Mouse (Mus musculus) liver, embryonic 16.5 days (tissue): ENCODE results near the gene Shisal1. TPM values are rescaled to one million over a fixed set of nuclear protein-coding genes. Genes with fewer than 3 reads are reported as not detected.

ENCODE experiments used
- ATAC-seq: fragments of 200-750 bp; cut with Nextera tagmentation; 2 replicates; pipeline ENCODE4 v1.8.0; 2017; ENCODE audit warnings: low read depth, mild to moderate bottlenecking, moderate number of reproducible peaks, moderate library complexity
- H3K27ac ChIP-seq: fragments of 300-500 bp; sonication (generic); 2 replicates; pipeline ENCODE4 v1.5.1; 2014; ENCODE audit warnings: mild to moderate bottlenecking, low read length
- H3K27me3 ChIP-seq: fragments of 300-500 bp; sonication (generic); 2 replicates; pipeline ENCODE4 v1.6.1; 2014; ENCODE audit warnings: low read depth, low read length, mixed read lengths; ENCODE audit not compliant: control insufficient read depth, insufficient read depth
- H3K36me3 ChIP-seq: fragments of 300-500 bp; sonication (generic); 2 replicates; pipeline ENCODE4 v1.6.1; 2014; ENCODE audit warnings: mild to moderate bottlenecking; ENCODE audit not compliant: control insufficient read depth, insufficient read depth
- H3K4me1 ChIP-seq: fragments of 300-500 bp; sonication (generic); 2 replicates; pipeline ENCODE4 v1.6.1; 2014; ENCODE audit warnings: low read depth, low read length, mixed read lengths; ENCODE audit not compliant: control insufficient read depth
- H3K4me2 ChIP-seq: fragments of 300-500 bp; sonication (generic); 2 replicates; pipeline ENCODE4 v1.6.1; 2014; ENCODE audit warnings: low read depth, low read length, mixed read lengths
- H3K4me3 ChIP-seq: fragments of 300-500 bp; sonication (generic); 2 replicates; pipeline ENCODE4 v1.5.1; 2014; ENCODE audit warnings: low read depth, mild to moderate bottlenecking, low read length
- H3K9ac ChIP-seq: fragments of 300-500 bp; sonication (generic); 2 replicates; pipeline ENCODE4 v1.6.1; 2014; ENCODE audit warnings: low read depth, low read length
- H3K9me3 ChIP-seq: fragments of 300-500 bp; sonication (generic); replicated peaks from 2 replicates; pipeline ENCODE4 v1.6.1; 2016; ENCODE audit warnings: low read length; ENCODE audit not compliant: control insufficient read depth
- WGBS: fragments of 180-500 bp; shearing (Covaris S2); extraction: QIAGEN DNeasy Blood & Tissue Kit; methylation state at CpG from one replicate; pipeline ENCODE4 v1.1.7; 2014; ENCODE audit not compliant: insufficient replicate concordance; 5-methylcytosine and 5-hydroxymethylcytosine counted together
- polyA plus RNA-seq: library from polyadenylated mRNA; unstranded; fragments of >200 nt; fragmentation: Nextera tagmentation; extraction: Ambion mirVana; gene quantifications from 2 replicates; pipeline ENCODE4 v1.2.1, GENCODE M21; 2015

Shisal1 gene
- polyA plus RNA-seq, 1 experiment from 2014 or later, result 0.21 TPM

GRCm38 (mm10) chr15:84372801-84373200 is 74.1 kb downstream of the Shisal1 start:
- no peak for ATAC-seq
- H3K4me3 ChIP-seq, result no peak overlapping the region
- 63% methylated on average over 5 of the region's 5 CpGs for WGBS

GRCm38 (mm10) chr15:84367402-84367801 is 79.5 kb downstream of the Shisal1 start:
- ATAC-seq, result no peak
- H3K4me3 ChIP-seq, result no peak overlapping the region
- no peak overlapping the region for H3K9ac ChIP-seq
- no peaks in the 10 kb centered on the region for H3K36me3 ChIP-seq
- 52% methylated on average over 8 of the region's 8 CpGs for WGBS
- no peak overlapping the region for H3K4me2 ChIP-seq
- no peaks in the 10 kb centered on the region for H3K9me3 ChIP-seq
- H3K4me1 ChIP-seq, result no peaks in the 10 kb centered on the region
- H3K27me3 ChIP-seq, result no peaks in the 10 kb centered on the region
- H3K27ac ChIP-seq, result no peak overlapping the region

More at GRCm38 (mm10) chr15:84372801-84373200, 74.1 kb downstream of the Shisal1 start:
- Histone ChIP-seq H3K9ac (no peak overlapping the region), H3K36me3 (no peaks in the 10 kb centered on the region), H3K4me1 (no peaks in the 10 kb centered on the region), H3K27me3 (no peaks in the 10 kb centered on the region), H3K9me3 (0 out of 2 replicates have a peak, but pooled peaks cover 4% of the 10 kb centered on the region), H3K27ac (no peak overlapping the region), H3K4me2 (no peak overlapping the region)

GRCm38 (mm10) chr15:84366574-84366989 is 80.3 kb downstream of the Shisal1 start:
- no peaks in the 10 kb centered on the region for H3K27me3 ChIP-seq
- no peak overlapping the region for H3K9ac ChIP-seq
- H3K4me1 ChIP-seq, result no peaks in the 10 kb centered on the region
- no peak overlapping the region for H3K4me3 ChIP-seq
- no peaks in the 10 kb centered on the region for H3K36me3 ChIP-seq
- 69% methylated on average over 10 of the region's 10 CpGs for WGBS
- no peaks in the 10 kb centered on the region for H3K9me3 ChIP-seq
- no peak for ATAC-seq
- H3K4me2 ChIP-seq, result no peak overlapping the region
- H3K27ac ChIP-seq, result no peak overlapping the region

GRCm38 (mm10) chr15:84365675-84366381 is 81.1 kb downstream of the Shisal1 start:
- no peak overlapping the region for H3K27ac ChIP-seq
- no peaks in the 10 kb centered on the region for H3K36me3 ChIP-seq
- ATAC-seq, result no peak
- no peaks in the 10 kb centered on the region for H3K27me3 ChIP-seq
- H3K4me3 ChIP-seq, result no peak overlapping the region
- H3K4me2 ChIP-seq, result no peak overlapping the region
- H3K9ac ChIP-seq, result no peak overlapping the region
- no peaks in the 10 kb centered on the region for H3K9me3 ChIP-seq
- H3K4me1 ChIP-seq, result no peaks in the 10 kb centered on the region
- WGBS, result 75% methylated on average over 17 of the region's 17 CpGs

GRCm38 (mm10) chr15:84364746-84365145 is 82.2 kb downstream of the Shisal1 start:
- ATAC-seq, result no peak
- no peaks in the 10 kb centered on the region for H3K4me1 ChIP-seq

GRCm38 (mm10) chr15:84355081-84355480 is 91.8 kb downstream of the Shisal1 start:
- H3K4me3 ChIP-seq, result no peak overlapping the region
- ATAC-seq, result no peak
- WGBS, result 23% methylated on average over 5 of the region's 5 CpGs
- no peak overlapping the region for H3K27ac ChIP-seq
- no peaks in the 10 kb centered on the region for H3K9me3 ChIP-seq
- no peak overlapping the region for H3K4me2 ChIP-seq
- no peaks in the 10 kb centered on the region for H3K27me3 ChIP-seq
- no peak overlapping the region for H3K9ac ChIP-seq
- no peaks in the 10 kb centered on the region for H3K36me3 ChIP-seq
- H3K4me1 ChIP-seq, result no peaks in the 10 kb centered on the region; the same call in none of the 2 replicates

More at GRCm38 (mm10) chr15:84364746-84365145, 82.2 kb downstream of the Shisal1 start:
- no peaks in the 10 kb centered on the region for H3K9me3 ChIP-seq
- WGBS, result 62% methylated on average over 3 of the region's 3 CpGs
- no peak overlapping the region for H3K4me3 ChIP-seq
- H3K27me3 ChIP-seq, result no peaks in the 10 kb centered on the region
- no peak overlapping the region for H3K4me2 ChIP-seq
- no peak overlapping the region for H3K9ac ChIP-seq
- no peak overlapping the region for H3K27ac ChIP-seq
- no peaks in the 10 kb centered on the region for H3K36me3 ChIP-seq

GRCm38 (mm10) chr15:84351915-84352844 is 94.7 kb downstream of the Shisal1 start:
- ATAC-seq, result no peak
- no peak overlapping the region for H3K4me3 ChIP-seq
- no peak overlapping the region for H3K27ac ChIP-seq
- 65% methylated on average over 21 of the region's 21 CpGs for WGBS
- H3K9ac ChIP-seq, result no peak overlapping the region
- no peak overlapping the region for H3K4me2 ChIP-seq
- H3K4me1 ChIP-seq, result no peaks in the 10 kb centered on the region; the same call in none of the 2 replicates
- no peaks in the 10 kb centered on the region for H3K36me3 ChIP-seq
- 0 out of 2 replicates have a peak, but pooled peaks cover 3% of the 10 kb centered on the region for H3K9me3 ChIP-seq
- H3K27me3 ChIP-seq, result no peaks in the 10 kb centered on the region

- no peak overlapping the region for H3K4me3 ChIP-seq
- H3K4me1 ChIP-seq, result no peaks in the 10 kb centered on the region; the same call in none of the 2 replicates
- H3K9ac ChIP-seq, result no peak overlapping the region
- H3K27me3 ChIP-seq, result no peaks in the 10 kb centered on the region
- WGBS, result 48% methylated on average over 7 of the region's 7 CpGs
- 0 out of 2 replicates have a peak, but pooled peaks cover 3% of the 10 kb centered on the region for H3K9me3 ChIP-seq
- H3K27ac ChIP-seq, result no peak overlapping the region
- H3K4me2 ChIP-seq, result no peak overlapping the region
- 0 out of 2 replicates have a peak, but pooled peaks have one; percentile 27 for ATAC-seq
- no peaks in the 10 kb centered on the region for H3K36me3 ChIP-seq
These were observed 95.6 kb downstream of the Shisal1 start for GRCm38 (mm10) chr15:84351342-84351741.
